Mouse (Mus musculus) cerebellum, adult 9-10 months (tissue): ENCODE data around the gene Lin52.

Experiments
- DNase-seq: peaks from one replicate; pipeline ENCODE4 v3.0.0; 2022

The Lin52 gene

DNA sequence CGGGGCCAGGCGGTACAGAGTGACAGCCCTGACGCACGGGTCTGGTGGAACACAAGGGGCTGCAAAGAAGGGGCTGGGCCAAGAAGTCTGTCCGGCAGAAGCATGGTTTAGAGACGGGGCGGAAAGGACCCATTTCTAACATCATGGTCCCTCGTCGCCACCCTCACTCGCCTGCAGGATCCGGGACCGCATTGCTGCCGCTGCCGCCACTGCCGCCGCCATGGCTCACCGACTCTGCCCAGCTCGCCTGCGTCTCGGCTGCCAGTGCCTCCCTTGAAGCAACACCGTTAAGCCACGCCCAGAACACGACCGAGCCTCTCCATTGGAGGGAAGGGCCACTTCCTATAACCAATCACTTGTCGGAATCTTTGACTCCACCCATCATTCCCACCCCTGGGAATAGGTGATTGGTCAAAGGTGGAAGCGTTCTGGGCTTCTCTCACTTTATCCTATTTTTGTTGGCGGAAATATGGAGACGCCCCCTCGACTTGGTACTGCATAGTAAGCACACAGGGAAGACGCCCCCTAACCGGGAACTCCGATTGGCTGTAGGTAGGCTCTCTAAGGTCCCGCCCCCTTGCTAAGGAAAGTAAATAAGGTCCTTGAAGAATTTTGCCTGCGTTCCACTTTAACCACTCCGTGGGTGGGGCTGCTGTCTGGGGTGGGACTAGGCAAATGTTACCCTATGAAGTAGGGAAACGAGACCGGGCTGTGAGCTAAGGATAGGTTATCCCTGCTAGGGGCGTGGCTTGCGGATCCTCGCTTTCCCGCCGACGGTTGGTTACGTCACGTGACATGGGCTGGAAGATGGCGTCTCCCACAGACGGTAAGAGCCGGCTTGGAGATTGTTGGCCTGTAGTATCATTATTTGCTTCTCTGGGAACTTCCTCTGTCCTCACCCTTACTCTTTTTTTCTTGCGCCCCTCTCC is at the start of gene Lin52, which contains the start of gene Aldh6a1:
Lin52 (plus strand) TSS at position 705 of the 929 bp plus-strand sequence.
Aldh6a1 (minus strand) TSS at position 287 of the 929 bp plus-strand sequence.
- peak; percentile 100 for DNase-seq

DNA sequence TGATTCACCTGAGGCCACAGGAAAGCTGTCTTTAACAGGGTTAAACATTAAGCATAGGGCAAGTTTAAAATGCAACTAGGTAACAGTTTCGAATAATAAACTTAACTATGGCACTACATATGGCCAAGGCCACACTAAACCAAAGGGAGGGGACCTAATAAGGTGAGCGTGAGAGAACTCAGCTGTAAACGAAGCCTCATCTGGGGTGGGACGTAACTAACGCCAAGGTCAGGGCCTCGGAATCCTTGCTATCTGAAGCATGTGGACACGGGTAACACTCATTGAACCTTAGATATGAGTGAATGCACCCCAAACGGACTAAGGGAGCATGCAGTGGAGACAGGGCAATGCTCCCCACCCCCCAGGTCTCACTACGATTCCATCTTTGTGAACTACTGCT is 48.3 kb upstream of the Lin52 start:
- DNase-seq, result no peak

DNA sequence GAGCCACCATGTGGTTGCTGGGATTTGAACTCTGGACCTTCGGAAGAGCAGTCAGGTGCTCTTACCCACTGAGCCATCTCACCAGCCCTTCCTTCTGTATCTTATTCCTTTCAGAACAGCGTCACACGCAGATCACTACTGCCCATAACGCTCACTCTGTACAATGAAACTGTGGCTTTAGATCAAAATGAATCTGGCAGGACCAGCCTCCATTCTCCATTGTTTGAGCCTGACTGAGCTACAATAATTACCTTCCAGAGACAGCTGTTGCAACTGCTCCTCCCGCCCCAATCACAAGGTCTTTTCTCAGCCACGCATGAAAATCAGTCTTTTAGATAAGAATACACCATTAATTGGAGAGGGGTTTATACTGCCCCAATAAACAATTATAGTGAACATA is 46.7 kb upstream of the Lin52 start:
- no peak for DNase-seq

DNA sequence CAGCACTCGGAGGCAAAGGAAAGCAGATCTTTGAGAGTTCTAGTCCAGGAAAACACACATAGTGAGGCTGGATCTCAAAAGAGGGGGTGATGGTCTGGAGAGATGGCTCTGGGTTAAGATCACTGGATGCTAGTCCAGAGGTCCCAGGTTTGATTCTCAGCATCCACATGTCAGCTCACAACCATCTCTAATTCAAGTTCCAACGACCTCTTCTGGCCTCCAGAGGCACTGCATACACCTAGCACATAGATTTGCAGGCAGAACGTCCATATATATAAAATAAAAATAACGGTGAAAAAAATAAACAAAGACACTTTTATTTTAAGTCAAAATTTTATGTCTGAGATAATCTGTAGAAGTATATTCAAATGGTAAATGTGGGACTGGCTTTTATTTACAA is 44.0 kb upstream of the Lin52 start:
- DNase-seq, result no peak

DNA sequence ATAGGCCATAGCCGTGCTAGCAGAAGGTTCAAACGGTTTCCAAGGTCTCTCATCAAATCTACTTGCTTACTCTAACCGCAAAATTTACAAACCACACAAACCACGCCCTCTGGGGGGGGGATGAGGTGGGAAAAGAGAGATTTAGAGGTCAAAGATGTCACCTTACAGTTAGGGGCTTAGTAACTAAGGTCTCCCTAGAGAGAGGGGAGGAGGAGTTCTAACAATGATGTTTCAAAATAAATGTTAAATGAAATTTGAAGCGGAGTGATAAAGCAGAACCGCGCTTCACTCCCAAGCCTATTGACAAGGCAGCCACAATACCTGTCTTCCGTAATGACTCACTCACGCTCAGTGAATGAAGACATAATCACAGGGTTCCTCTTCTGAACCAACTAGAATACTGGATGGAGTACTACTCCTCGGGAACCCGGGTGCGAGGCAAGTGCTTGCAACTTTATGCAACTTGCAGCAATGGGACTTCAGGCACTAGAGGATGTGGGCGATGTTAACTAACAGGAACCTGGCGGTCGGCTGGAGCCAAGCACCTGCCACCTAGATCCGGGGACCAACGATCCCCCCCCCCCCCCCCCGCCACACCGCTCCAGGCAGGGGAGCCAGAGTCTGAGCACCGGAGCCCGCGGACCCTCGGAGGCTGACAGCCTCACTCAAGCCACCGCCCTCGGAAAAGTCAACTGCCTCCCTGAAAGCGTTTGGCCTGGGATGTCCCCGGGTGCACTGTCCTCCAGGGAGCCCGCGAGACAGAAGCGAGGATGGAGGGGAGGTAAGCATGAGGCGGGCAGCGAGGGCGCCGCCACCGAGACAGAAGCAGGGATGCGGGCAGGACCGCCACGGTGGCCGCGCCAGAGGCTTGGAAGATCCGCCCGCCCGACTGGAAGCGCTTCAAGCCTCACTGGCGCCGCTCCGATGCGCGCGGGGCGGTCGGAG is 43.1 kb upstream of the Lin52 start:
- peak; percentile 56 for DNase-seq

DNA sequence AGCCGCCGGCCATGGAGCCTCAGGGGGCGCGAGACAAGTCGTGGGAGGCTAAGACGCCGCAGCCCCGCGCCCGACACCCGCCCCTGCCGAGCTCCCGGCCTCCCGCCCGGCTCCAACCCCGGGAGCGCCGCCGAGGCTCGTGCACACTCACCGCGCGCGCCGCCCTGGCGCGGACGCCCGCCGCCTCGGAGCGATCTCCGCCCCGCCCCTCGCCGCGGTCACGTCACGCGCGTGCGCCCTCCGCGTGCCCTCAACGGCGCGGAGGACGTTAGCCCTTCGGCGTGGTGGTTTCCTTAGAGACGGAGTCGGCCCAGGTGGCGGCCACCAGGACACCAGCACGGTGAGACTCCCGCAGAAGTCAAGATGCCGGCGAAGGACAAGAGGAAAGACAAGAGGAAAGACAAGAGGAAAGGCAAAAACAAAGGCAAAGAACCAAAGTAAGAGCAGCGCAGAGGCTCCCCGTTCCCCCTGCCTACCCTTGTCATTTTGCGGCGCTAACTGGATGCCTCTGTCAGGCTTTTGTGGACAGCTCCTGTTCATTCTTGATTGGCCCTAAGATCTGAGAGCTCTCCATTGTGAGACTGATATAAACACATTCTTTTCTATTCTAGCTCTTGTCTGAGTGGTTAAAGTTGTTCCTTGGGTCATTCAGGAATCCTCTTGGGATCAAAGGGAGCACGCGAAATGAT is 42.3 kb upstream of the Lin52 start, which contains the start of the genes Entpd5 and Bbof1:
Entpd5 (minus strand) TSS at position 211 of the 689 bp plus-strand sequence.
Bbof1 (plus strand) TSS at position 253 of the 689 bp plus-strand sequence.
- peak; percentile 91 for DNase-seq

DNA sequence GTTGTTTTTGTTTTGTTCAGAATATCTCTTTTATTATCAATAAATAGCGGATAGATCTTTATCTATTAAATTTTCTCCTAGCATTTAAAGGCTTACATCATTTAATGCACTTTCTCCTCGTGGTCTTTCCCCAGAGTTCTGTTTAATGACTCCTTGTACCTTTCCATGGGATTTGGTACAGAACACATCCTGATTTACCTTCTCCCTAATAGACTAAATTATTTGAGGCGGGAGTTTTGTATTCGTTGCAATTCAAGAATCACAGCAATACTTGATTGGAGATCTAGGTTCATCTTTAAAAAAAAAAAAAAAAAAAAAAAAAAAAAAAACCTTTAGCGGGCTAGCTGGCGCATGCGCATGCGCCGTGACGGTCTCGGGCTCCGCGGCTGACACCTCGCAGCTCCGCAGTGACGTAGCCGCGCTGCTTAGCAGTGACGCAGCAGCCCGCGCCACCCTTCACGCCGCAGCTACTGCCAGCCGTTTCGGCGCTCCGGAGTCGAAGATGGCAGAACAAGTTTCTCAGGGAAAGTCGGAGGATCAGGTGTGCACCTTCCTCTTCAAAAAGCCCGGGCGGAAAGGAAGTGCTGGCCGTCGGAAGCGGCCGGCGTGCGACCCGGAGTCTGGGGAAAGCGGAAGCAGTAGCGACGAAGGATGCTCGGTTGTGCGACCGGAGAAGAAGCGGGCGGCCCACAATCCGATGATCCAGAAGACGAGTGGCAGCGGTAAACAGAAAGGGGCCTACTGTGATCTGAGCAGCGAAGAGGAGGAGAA is 34.2 kb upstream of the Lin52 start, which contains the start of gene Rnf113a2:
Rnf113a2 (plus strand) TSS at position 363 of the 771 bp plus-strand sequence.
- peak; percentile 77 for DNase-seq

DNA sequence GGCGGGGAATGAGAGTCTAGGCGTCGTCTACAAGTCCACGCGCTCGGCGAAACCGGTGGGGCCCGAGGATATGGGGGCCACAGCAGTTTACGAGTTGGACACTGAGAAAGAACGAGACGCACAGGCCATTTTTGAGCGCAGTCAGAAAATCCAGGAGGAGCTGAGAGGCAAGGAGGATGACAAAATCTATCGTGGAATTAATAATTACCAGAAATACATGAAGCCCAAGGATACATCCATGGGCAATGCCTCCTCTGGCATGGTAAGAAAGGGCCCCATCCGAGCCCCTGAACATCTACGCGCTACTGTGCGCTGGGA is 33.7 kb upstream of the Lin52 start:
- DNase-seq, result no peak

DNA sequence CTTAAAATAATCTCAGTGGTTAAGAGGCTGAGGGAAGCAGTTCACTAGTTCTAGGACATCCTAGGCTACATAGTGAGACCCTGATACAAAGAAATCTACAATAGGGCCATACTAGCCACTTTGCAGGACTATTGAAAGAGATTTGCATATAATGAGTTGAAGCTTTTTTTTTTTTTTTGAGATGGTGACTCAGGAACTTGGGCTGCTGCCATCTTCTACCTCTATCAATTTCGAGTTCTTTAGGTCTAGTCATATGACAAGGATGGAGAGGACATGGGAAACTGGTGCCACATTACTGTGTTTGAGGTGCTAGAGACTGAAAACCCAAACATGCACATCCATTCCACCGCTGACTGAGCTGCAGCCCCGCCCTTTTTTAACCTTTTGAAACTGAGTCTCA is 27.2 kb upstream of the Lin52 start:
- no peak for DNase-seq

DNA sequence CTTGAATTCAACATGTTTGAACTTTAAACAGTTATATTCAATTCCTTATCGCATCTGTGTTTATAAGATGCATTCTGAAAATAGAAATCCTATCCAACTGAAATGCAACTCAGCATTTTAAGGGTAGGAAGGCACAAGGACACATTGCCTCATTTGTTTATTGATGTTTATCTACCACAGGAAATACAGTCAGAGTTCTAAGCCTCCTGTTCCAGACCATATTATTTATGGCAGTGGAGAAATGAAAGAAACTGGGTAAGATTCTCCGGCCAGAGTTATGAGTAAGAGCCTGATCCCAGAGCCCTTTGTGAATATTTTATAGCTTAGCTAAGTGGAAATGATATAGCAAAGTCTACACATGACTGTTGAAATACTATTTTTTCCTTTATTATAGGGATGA is 21.4 kb upstream of the Lin52 start:
- no peak for DNase-seq

DNA sequence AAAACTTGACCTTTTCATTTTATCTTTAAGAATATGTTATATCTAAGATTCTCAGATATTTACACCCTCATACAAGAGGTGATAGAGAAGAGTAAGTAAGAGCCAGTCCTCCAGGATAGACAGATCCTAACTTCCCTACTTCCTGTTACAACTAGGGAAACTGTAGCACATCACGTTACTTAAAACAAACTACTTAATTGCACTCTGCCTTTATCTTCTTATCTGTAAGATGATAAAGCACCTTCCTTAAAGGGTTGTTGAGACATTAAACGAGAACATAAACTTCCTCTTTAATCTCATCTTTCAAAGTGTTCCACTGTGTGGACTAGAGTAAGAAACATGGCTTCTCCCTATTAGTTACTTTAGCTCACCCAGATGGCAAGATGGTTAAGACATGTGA is 12.5 kb upstream of the Lin52 start:
- DNase-seq, result no peak

DNA sequence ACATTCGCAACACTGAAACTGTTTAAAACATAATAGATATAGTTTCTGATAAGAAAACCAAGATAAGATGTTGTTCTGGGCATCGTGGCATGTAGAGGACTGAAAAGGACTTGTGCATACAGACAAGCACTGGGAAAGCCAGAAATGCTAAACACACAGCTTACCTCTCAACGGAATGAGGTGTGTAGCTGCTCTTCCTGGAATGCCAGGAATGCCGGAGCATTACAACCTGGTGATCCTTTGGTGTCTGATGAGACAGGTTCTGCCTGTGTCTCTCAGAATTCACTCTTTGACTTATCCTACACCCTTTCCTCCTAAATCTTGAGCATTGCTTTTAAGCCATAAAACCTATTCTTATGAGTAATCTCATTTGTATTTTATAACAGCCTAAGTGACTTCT is 8.7 kb upstream of the Lin52 start:
- DNase-seq, result no peak

DNA sequence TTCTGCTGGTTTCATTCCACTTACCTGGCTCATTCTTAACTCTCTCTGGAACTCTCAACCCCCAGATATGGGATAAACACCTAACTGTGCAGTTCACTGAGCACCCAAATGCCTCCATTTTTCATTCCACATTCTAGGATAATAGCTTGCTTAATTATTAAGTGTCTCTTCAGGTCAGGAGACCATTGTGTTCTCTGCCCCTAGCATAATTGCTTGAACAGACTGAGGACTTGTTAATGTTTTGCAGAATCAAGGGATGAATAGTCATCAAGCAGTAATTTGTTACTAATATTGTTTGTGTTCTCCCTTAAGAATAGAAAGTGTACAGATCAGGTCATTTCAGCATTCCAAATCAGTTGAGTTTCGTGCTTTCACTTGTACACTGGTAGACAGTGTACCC is 3.8 kb upstream of the Lin52 start:
- DNase-seq, result no peak

DNA sequence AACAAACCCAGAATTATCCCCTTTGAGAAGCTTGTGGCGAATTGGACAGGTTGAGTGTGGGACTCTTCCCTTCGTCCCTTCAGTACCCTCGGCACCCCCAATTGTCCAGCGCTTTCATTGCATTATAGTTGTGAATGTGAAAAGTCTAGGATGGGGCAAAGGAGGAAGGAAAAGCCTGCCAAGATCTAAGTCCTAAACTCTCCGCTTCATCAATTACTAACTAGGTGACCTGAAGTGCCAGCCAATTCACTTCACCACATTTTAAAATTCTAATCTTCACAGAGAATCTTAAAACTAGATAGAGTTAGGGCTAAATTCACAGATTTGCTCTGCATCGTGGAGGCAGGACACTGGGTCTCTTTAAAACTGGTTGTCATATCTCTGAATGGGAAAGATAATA is 3.0 kb upstream of the Lin52 start:
- no peak for DNase-seq

DNA sequence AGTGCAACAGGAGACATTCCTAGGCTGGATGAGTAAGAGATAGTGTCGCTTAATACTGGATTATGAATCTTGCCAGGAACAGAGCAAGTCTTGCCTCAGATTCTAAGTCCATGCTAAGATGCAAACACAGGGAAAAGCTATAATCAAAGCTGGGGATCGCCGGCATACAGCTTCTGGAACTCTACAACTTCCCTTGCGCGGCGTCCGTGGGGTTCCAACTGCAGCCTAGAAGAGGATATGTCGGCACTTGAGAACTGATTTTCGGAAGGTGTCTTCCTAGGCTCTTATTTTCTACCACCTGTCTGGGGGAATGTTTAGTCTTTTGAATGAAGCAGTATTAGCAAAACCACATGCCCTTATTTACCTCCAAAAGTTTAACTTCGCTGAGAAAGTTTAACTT is 1.3 kb upstream of the Lin52 start:
- DNase-seq, result peak; percentile 38

DNA sequence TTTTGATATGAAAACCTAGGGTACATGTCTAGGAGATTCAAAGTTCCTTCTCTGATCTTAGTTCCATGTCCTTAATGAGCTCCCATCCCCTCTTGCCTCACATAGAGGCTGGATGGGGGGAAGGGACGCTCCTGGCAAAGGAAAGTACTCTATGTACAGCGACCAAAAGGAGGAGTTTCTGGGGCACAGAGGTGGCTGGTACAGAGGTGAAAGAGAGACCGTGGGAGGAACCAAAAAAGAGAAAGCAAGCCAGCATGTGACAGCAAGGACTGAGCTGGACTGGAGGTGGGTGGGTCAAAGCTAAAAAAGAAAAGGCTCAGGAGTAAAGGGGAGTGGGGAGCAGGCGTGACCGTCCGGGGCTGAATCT is 888 bp upstream of the Lin52 start:
- DNase-seq, result no peak

DNA sequence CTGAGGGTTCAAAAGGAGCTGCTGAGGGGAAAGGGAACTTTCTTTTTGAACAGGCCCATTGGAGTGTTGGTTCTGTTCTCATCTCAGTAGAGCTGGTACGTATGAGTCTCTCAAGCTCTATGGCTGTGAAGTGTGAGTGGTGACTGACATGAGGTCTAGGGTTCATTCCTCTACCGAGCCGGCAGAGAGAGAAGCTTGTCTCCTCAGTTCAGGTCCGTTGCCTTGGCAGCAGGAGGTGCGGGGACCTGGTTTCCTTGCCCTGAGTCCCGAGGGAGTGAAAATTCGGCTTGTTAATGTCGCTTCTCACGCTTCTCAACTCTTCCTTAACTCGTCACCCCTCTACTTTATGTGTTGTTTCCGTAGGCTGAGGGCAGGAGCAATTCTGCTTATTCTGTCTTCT is 579 bp downstream of the Lin52 start:
- DNase-seq, result no peak

DNA sequence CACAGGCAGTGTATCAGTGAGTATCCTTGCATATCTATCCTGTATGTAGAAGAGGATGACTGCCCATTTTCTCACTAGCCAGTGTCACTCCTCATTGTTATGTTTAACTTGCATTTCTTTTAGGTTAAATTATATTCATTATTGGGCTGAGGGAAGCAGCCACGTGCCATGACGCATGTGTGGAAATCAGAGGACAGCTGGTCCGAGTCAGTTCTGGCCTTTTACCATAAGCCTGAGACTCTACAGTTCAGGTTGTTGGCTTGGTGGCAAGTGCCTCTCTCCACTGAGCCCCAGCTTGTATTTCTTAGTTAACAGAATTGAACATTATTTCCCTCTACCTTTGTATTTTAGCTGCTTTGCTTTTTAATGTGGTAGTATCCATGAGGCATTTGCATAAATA is 5.7 kb downstream of the Lin52 start:
- DNase-seq, result peak; percentile 22

DNA sequence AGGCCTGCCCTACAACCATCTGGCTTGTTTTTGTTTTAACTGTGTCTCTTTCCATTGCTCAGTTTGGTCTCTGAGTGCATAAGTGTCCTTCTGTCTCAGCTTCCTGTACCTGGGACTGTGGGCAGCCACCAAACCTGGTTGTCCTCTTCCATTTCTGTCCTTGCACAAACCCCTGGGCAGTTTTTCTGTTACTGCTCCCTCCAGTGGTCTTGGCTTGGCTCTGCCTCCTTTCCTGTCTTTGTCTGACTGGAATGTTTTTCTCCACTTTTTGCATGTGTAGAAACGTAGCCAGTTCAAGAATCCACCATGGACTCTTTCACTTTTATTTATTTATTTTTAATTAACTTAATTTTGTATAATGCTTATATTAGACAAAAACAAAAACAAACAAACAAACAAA is 8.6 kb downstream of the Lin52 start:
- no peak for DNase-seq

DNA sequence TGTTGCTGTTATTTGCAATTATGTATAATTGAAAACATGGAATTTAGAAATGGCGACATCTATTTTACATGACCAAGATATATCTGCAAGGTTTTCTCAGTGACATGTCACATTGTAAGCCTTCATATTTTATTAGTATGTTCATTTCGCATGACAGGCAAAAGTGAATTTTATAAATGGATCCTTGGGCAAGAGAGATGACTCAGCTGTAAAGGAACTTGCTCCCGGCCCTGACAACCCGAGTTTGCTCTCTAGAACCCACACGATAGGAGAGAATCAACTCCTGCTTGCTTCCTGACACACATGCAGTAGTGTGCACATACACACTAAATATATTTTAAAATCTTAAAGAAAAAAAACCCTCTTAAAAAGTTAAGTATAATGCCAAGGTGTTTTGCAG is 10.2 kb downstream of the Lin52 start:
- no peak for DNase-seq

DNA sequence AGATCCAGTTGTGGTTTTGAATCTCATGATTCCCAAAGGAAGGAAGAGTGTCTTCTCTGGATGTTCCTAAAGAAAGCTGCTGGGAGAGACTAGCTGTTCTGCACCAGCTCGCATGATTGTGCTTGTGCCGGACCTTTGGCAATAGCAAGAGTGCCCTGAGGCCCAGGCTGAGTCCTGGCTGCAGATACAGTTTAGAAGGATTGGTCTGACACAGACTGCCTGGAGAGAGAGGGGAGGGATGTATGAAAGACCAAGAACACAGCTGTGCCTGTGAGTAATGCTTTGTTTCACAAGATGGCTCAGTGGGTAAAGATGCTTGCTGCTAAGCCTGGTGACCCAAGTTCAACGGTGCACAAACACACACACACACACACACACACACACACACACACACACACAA is 11.6 kb downstream of the Lin52 start:
- no peak for DNase-seq

DNA sequence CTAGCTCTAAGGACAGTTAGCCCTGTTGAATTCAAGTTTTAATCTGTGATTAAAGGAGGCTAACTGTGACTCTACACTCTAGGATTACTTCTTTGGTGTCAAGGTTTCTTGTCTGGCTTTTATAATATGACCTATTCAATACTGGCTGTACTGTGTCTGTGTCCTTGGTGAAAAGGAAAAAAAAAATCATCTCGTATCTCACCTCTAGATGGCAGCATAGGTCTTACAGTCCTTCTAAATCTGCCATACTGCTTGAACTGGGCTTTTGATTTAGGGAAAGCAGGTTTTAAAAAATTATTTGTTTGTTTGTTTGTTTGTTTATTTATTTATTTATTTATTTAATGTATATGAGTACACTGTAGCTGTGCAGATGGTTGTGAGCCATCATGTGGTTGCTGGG is 17.5 kb downstream of the Lin52 start:
- DNase-seq, result peak; percentile 76
